Mouse (Mus musculus) hindbrain, postnatal 0 days (tissue): ENCODE measurements around the gene Tuba1b. TPM values are rescaled to one million over a fixed set of nuclear protein-coding genes. Genes with fewer than 3 reads are reported as not detected.

ENCODE experiments used
- ATAC-seq: fragments of 200-750 bp; cut with Nextera tagmentation; 2 replicates; pipeline ENCODE4 v1.8.0; 2017; ENCODE audit warnings: mild to moderate bottlenecking, moderate TSS enrichment, moderate library complexity
- DNase-seq: peaks from one replicate; pipeline ENCODE4 v3.0.0-alpha.2; 2015; ENCODE audit warnings: low spot score
- H3K27ac ChIP-seq: fragments of 300-500 bp; sonication (generic); 2 replicates; pipeline ENCODE4 v1.5.1; 2014; ENCODE audit warnings: mild to moderate bottlenecking
- H3K27me3 ChIP-seq: fragments of 300-500 bp; sonication (generic); 2 replicates; pipeline ENCODE4 v1.6.1; 2014; ENCODE audit warnings: low read length, mixed read lengths; ENCODE audit not compliant: insufficient read depth
- H3K36me3 ChIP-seq: fragments of 300-500 bp; sonication (generic); 2 replicates; pipeline ENCODE4 v1.6.1; 2014; ENCODE audit warnings: low read length, mixed read lengths; ENCODE audit not compliant: insufficient read depth
- H3K4me1 ChIP-seq: fragments of 300-500 bp; sonication (generic); 2 replicates; pipeline ENCODE4 v1.6.1; 2014; ENCODE audit warnings: antibody characterized with exemption, low read length, mixed read lengths; ENCODE audit not compliant: insufficient read depth
- H3K4me2 ChIP-seq: fragments of 300-500 bp; sonication (generic); 2 replicates; pipeline ENCODE4 v1.6.1; 2014; ENCODE audit warnings: low read depth, mild to moderate bottlenecking, low read length, moderate library complexity, mixed read lengths
- H3K4me3 ChIP-seq: fragments of 300-500 bp; sonication (generic); 2 replicates; pipeline ENCODE4 v1.5.1; 2014; ENCODE audit warnings: low read length
- H3K9ac ChIP-seq: fragments of 300-500 bp; sonication (generic); replicated peaks from 2 replicates; pipeline ENCODE4 v1.6.1; 2014; ENCODE audit warnings: mild to moderate bottlenecking, low read length, moderate library complexity, mixed read lengths
- H3K9me3 ChIP-seq: fragments of 300-500 bp; sonication (generic); 2 replicates; pipeline ENCODE4 v1.6.1; 2016; ENCODE audit warnings: low read length, mixed read lengths
- CTCF ChIP-seq: IDR thresholded peaks from 2 replicates; pipeline ENCODE4 v1.5.1; 2016; ENCODE audit warnings: antibody characterized with exemption, control low read depth, low read depth
- whole genome bisulfite sequencing: fragments of 180-500 bp; shearing (Covaris S2); extraction: QIAGEN DNeasy Blood & Tissue Kit; methylation state at CpG from one replicate; pipeline ENCODE4 v1.1.7; 2014; 5-methylcytosine and 5-hydroxymethylcytosine counted together
- polyA plus RNA-seq: library from polyadenylated mRNA; unstranded; fragments of >200 nt; fragmentation: Nextera tagmentation; extraction: Ambion mirVana; gene quantifications from 2 replicates; pipeline ENCODE4 v1.2.1, GENCODE M21; 2015
- total RNA-seq: library from RNA; depleted of rRNA; stranded (reverse); fragments of >200 nt; gene quantifications from 2 replicates; pipeline ENCODE4 v1.2.3, GENCODE M21; 2014

The Tuba1b gene
- total and polyA plus RNA-seq, 2 experiments from 2014 or later = 1,711 to 3,813 TPM

DNA sequence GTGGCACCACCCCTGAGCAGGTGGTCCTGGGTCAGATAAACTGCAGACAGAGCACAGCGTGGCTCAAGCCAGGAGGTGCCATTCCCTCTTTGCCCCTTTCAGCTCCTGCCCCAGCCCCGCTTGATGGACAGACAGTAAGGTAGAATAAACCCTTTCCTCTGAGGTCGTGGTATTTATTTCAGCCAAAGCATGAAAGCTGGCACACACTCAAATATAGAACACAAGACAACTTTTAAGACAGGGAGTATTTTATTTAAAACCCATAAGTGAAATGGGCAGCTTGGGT, 15.2 kb upstream of the Tuba1b start:
- 27% methylated on average over 3 of the region's 3 CpGs for WGBS
- H3K9ac ChIP-seq = peak overlapping the region; percentile 51
- 0 out of 2 replicates have a peak overlapping the region, but pooled peaks have one; percentile 45 for H3K27ac ChIP-seq
- TF ChIP-seq CTCF = no peak
- ATAC-seq (no peak), DNase-seq (no peak)
- peak overlapping the region; percentile 32 for H3K4me3 ChIP-seq
- H3K36me3 ChIP-seq = no peaks in the 10 kb centered on the region; the same call in 1 of the 2 replicates
- H3K4me1 ChIP-seq = no peaks in the 10 kb centered on the region
- H3K27me3 ChIP-seq = no peaks in the 10 kb centered on the region
- peak overlapping the region; percentile 65 for H3K4me2 ChIP-seq
- H3K9me3 ChIP-seq = no peaks in the 10 kb centered on the region

DNA sequence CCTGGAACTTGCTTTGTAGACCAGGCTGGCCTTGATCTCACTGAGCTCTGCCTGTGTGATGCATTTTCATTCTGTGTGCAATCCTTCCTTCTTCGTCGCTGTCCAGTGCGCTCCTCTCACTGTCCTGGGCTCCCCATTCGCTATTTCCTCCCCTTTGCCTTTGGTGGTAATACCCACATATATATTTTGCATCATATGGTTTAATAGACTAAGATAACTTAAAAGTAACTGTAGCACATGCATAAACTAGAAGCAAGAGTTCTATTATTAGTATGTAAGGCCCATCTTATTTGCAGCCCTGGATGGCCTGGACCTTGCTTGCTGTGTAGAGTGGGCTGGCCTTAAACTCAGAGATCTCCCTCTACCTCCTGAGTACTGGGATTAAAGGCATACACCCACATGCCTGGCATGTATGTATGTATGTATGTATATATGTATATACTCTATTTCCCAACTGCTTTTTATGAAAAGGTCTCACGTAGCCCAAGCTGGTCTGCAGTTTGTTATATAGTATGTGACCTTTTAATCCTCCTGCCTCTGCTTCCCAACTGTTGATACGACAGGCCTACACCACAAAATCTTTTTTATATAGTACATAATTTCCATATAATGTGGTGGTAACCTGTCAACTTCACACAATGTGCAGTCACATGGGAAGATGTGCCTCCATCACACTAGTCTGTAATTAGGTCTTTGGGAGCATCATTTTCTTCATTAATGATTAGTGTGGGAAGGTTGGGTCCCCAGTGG, 14.7 kb upstream of the Tuba1b start:
- H3K4me1 ChIP-seq = no peaks in the 10 kb centered on the region
- H3K9ac ChIP-seq = peak overlapping the region; percentile 51
- no peak for TF ChIP-seq CTCF
- no peaks in the 10 kb centered on the region for H3K9me3 ChIP-seq
- no peaks in the 10 kb centered on the region for H3K27me3 ChIP-seq
- H3K4me2 ChIP-seq = peak overlapping the region; percentile 65
- H3K27ac ChIP-seq = peak overlapping the region; percentile 45; the same call in 1 of the 2 replicates
- H3K4me3 ChIP-seq = peak overlapping the region; percentile 32
- H3K36me3 ChIP-seq = no peaks in the 10 kb centered on the region; the same call in 1 of the 2 replicates
- ATAC-seq (no peak), DNase-seq (peak; percentile 39)
- 33% methylated on average over 6 of the region's 6 CpGs for WGBS

DNA sequence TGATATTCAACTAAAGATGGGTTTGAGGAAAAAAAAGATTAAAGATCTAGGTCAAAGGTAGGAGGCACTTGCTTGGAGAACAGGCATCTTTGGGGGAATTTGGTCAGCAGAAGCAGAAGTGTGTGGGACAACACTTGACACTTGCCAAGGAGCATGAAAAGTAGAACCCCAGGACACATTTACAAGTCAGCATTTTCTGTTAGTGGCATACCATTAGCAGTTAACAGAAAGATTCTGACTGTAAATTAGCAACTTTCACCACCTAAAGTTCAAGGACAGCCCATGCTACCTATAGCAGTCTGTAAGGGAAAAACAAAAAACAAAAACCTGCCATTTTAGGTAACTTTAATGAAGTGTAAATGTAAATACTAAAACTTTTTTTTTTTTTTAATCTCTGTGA, 14.0 kb upstream of the Tuba1b start:
- Histone ChIP-seq H3K4me2 (peak overlapping the region; percentile 65; the same call in 1 of the 2 replicates), H3K36me3 (no peaks in the 10 kb centered on the region; the same call in 1 of the 2 replicates), H3K4me3 (no peak overlapping the region), H3K27me3 (no peaks in the 10 kb centered on the region), H3K9me3 (no peaks in the 10 kb centered on the region), H3K27ac (peak overlapping the region; percentile 41; the same call in 1 of the 2 replicates), H3K4me1 (no peaks in the 10 kb centered on the region), H3K9ac (no peak overlapping the region)
- DNase-seq (peak; percentile 23), ATAC-seq (no peak)
- no peak for TF ChIP-seq CTCF

- H3K4me3 ChIP-seq = no peak overlapping the region
- DNase-seq (peak; percentile 33), ATAC-seq (no peak)
- H3K27me3 ChIP-seq = no peaks in the 10 kb centered on the region
- WGBS = 19% methylated on average over 3 of the region's 3 CpGs
- no peak for TF ChIP-seq CTCF
- H3K4me2 ChIP-seq = peak overlapping the region; percentile 65; the same call in 1 of the 2 replicates
- no peaks in the 10 kb centered on the region for H3K4me1 ChIP-seq
- H3K9ac ChIP-seq = no peak overlapping the region
- H3K36me3 ChIP-seq = no peaks in the 10 kb centered on the region; the same call in 1 of the 2 replicates
- H3K27ac ChIP-seq = peak overlapping the region; percentile 41; the same call in 1 of the 2 replicates
- H3K9me3 ChIP-seq = no peaks in the 10 kb centered on the region
Measured at GRCm38 (mm10) chr15:98947884-98948283, 13.5 kb upstream of the Tuba1b start.

- Histone ChIP-seq H3K27me3 (no peaks in the 10 kb centered on the region), H3K9me3 (no peaks in the 10 kb centered on the region), H3K27ac (no peak overlapping the region), H3K36me3 (no peaks in the 10 kb centered on the region), H3K9ac (no peak overlapping the region), H3K4me1 (no peaks in the 10 kb centered on the region), H3K4me3 (no peak overlapping the region), H3K4me2 (no peak overlapping the region)
- DNase-seq (no peak), ATAC-seq (no peak)
- 78% methylated on average over 4 of the region's 4 CpGs for WGBS
- TF ChIP-seq CTCF = no peak
Measured at GRCm38 (mm10) chr15:98943133-98943532, 8.8 kb upstream of the Tuba1b start.

DNA sequence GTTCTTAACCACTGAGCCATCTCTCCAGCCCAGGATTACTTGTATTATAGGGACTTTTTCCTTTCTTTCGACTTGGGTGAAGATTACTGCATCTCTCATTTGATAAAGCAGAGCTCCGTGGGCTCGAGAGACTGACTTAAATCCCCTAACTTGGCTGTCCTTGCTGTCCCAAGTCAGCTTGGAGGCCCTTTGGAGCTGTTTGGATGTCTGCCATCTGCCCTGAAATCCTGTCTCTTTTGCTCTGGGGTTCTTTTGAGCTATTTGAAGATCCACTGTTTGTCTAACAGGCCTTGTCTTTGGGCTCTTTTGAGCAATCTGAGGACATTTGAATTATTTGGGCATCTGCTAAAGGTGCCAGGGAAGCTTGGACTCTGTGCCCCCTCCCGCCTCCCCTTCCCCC, 7.7 kb upstream of the Tuba1b start:
- DNase-seq (peak; percentile 63), ATAC-seq (no peak)
- 54% methylated on average over 4 of the region's 4 CpGs for WGBS

GRCm38 (mm10) chr15:98941539-98941938, 7.2 kb upstream of the Tuba1b start:
- no peak overlapping the region for H3K4me2 ChIP-seq
- 85% methylated on average over 2 of the region's 2 CpGs for WGBS
- H3K9me3 ChIP-seq = no peaks in the 10 kb centered on the region
- no peak overlapping the region for H3K27ac ChIP-seq
- H3K4me1 ChIP-seq = no peaks in the 10 kb centered on the region
- DNase-seq = no peak
- no peaks in the 10 kb centered on the region for H3K27me3 ChIP-seq
- no peak for ATAC-seq
- no peaks in the 10 kb centered on the region for H3K36me3 ChIP-seq
- TF ChIP-seq CTCF = no peak
- no peak overlapping the region for H3K9ac ChIP-seq
- no peak overlapping the region for H3K4me3 ChIP-seq

More for the DNA sequence above, 7.7 kb upstream of the Tuba1b start:
- 0 out of 2 replicates have a peak overlapping the region, but pooled peaks have one; percentile 15 for H3K27ac ChIP-seq
- no peak overlapping the region for H3K4me2 ChIP-seq
- no peaks in the 10 kb centered on the region for H3K9me3 ChIP-seq
- H3K9ac ChIP-seq = no peak overlapping the region
- no peak overlapping the region for H3K4me3 ChIP-seq
- no peak for TF ChIP-seq CTCF
- no peaks in the 10 kb centered on the region for H3K4me1 ChIP-seq
- H3K36me3 ChIP-seq = no peaks in the 10 kb centered on the region
- no peaks in the 10 kb centered on the region for H3K27me3 ChIP-seq
